8 mouse cellular contexts compared by ENCODE assay signal in the genomic region with DNA sequence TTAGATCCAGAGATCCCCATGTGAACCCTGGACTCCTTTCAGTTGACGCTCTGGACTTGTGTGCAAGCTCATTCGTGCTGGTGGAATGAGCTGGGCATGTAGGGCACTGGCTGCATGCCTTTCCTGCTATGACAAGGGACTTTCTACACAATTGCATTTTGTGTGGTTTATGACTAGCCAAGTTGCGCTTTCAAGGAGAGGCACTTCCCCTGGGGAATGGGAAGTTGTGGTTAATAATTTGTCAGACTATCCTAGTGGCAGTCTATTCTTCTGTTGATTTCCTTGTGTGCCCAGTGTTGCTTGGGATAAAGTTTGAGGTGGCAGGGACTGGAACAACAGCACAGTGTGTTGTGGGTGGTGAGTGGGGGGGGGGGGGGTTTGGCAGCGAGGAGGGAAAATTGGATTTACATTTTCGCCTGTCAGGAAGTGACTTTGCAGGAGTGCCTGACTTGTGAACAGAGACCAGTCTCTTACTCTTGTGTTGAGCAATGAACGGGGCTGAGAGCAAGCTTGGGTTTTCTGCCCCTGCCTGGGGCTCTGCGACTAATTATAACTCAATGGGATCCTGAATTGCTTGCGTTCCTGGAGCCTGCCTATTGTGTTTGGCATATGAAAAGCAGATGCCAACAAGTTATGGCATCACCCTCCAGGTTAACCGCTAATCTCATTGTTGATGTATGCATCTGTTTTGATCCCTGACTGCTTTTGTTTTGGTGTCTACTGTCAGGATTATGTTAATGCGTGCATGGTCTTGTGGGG. TPM values are rescaled to one million over a fixed set of nuclear protein-coding genes. Genes with fewer than 3 reads are reported as not detected.
DNase-seq lines count a peak whose midpoint lies in the region; ATAC-seq and TF ChIP-seq lines count a peak whose summit lies in the region.
"Had no signal": no experiment of that assay in that cellular context is flagged by ENCODE, and none has a peak within 500 bp of the region (broad histone marks: within the 10 kb centered on the region; RNA-seq: fewer than 3 reads in every experiment).

No protein-coding gene starts in this region.

- no peak overlapping the region for H3ac ChIP-seq in C2C12 (ENCODE audit: control insufficient read depth, insufficient read length, low read depth)

- H3K9me3 ChIP-seq in intestine, embryonic 14.5 days (ENCODE audit: control insufficient read depth, low read length) = no peaks in the 10 kb centered on the region
- no peaks in the 10 kb centered on the region for H3K9me3 ChIP-seq in lung, embryonic 15.5 days
- H3K9me3 ChIP-seq: hindbrain, embryonic 15.5 days had no signal

- H3K4me2 ChIP-seq in intestine, embryonic 14.5 days (ENCODE audit: low read length) = no peak overlapping the region; the same call in 1 of the 2 replicates
- H3K4me2 ChIP-seq in lung, embryonic 15.5 days = peak overlapping the region; percentile 9; the same call in 1 of the 2 replicates
- H3K4me2 ChIP-seq: hindbrain, embryonic 15.5 days had no signal

- no peak for TF ChIP-seq CTCF in C2C12 (IDR thresholded peaks at IDR 0.05; ENCODE audit: control insufficient read depth, insufficient read depth, insufficient read length)

- H3K79me3 ChIP-seq in C2C12 (ENCODE audit: low read depth) = no peaks in the 10 kb centered on the region

- H3K27ac ChIP-seq in intestine, embryonic 14.5 days (ENCODE audit: low read depth) = peak overlapping the region; percentile 51
- peak overlapping the region; percentile 61 for H3K27ac ChIP-seq in lung, embryonic 15.5 days
- H3K27ac ChIP-seq: hindbrain, embryonic 15.5 days had no signal

- H3K4me3 ChIP-seq in C2C12 (ENCODE audit: insufficient read depth, poor library complexity, severe bottlenecking) = no peak overlapping the region
- H3K4me3 ChIP-seq in intestine, embryonic 14.5 days (ENCODE audit: low read depth, low read length) = no peak overlapping the region
- no peak overlapping the region for H3K4me3 ChIP-seq in lung, embryonic 15.5 days
- H3K4me3 ChIP-seq: hindbrain, embryonic 15.5 days had no signal

- H3K27me3 ChIP-seq in C2C12 (ENCODE audit: control insufficient read depth, insufficient read depth, insufficient read length) = no peaks in the 10 kb centered on the region
- H3K27me3 ChIP-seq in intestine, embryonic 14.5 days (replicated peaks; ENCODE audit: control insufficient read depth, insufficient read depth, low read length) = no peaks in the 10 kb centered on the region
- no peaks in the 10 kb centered on the region for H3K27me3 ChIP-seq in lung, embryonic 15.5 days

- DNase-seq in 3134 (ENCODE audit: extremely low read depth, insufficient read length, low spot score) = peak; percentile 73
- no peak for DNase-seq in intestine, embryonic 14.5 days (ENCODE audit: low spot score)
- DNase-seq in B cell, adult 2 months = no peak
- DNase-seq in ovary, postnatal 14 days (ENCODE audit: low spot score) = no peak
- no peak for DNase-seq in right cerebral cortex, adult 2 months (ENCODE audit: low spot score in 2 of 2)

- 52% methylated on average over 10 of the region's 10 CpGs for WGBS in intestine, embryonic 14.5 days
- WGBS in lung, embryonic 15.5 days = 40% methylated on average over 10 of the region's 10 CpGs

- no peaks in the 10 kb centered on the region for H3K79me2 ChIP-seq in C2C12 (ENCODE audit: control insufficient read depth, insufficient read depth)

- H3K36me3 ChIP-seq in C2C12 (ENCODE audit: control insufficient read depth, insufficient read depth) = no peaks in the 10 kb centered on the region
- no peaks in the 10 kb centered on the region for H3K36me3 ChIP-seq in intestine, embryonic 14.5 days (ENCODE audit: control insufficient read depth, insufficient read depth, low read length)
- no peaks in the 10 kb centered on the region for H3K36me3 ChIP-seq in lung, embryonic 15.5 days
- H3K36me3 ChIP-seq: hindbrain, embryonic 15.5 days had no signal

- H3K9ac ChIP-seq in intestine, embryonic 14.5 days (ENCODE audit: low read length) = no peak overlapping the region
- H3K9ac ChIP-seq in lung, embryonic 15.5 days = no peak overlapping the region
- H3K9ac ChIP-seq: hindbrain, embryonic 15.5 days had no signal

- ATAC-seq in intestine, embryonic 14.5 days (replicated peaks; ENCODE audit: low FRiP score, low TSS enrichment, low read depth) = 0 out of 2 replicates have a peak, but pooled peaks have one; percentile 13
- no peak; the same call in 1 of the 2 replicates for ATAC-seq in lung, embryonic 15.5 days (ENCODE audit: borderline replicate concordance, extremely low read depth, low FRiP score, low TSS enrichment)

- peaks cover 22% of the 10 kb centered on the region for H3K4me1 ChIP-seq in intestine, embryonic 14.5 days (replicated peaks; ENCODE audit: control insufficient read depth, insufficient read depth, low read length)
- H3K4me1 ChIP-seq in lung, embryonic 15.5 days = peaks cover 47% of the 10 kb centered on the region

TF ChIP-seq in C2C12, 6 proteins besides CTCF, POLR2A, EP300 and RAD21:
- TF ChIP-seq USF1 (IDR thresholded peaks at IDR 0.05; ENCODE audit: low read depth) = no peak
- peak; percentile 70 for TF ChIP-seq CEBPB (IDR thresholded peaks at IDR 0.05; ENCODE audit: low read depth)
- peak; percentile 72 for TF ChIP-seq MAX (IDR thresholded peaks at IDR 0.05)
- no peak for TF ChIP-seq MYOG (IDR thresholded peaks at IDR 0.05; ENCODE audit: control insufficient read depth, extremely low read depth, insufficient read length)

RNA-seq across cellular contexts. Expression of gene Rmi2, which starts 3.8 kb away (rescaled TPM):
- polyA plus RNA-seq in C2C12 (2012; fragmentation: generic; extraction: Trizol) = 2.5 TPM
- 3.7 and 3.9 TPM in 2 replicates for polyA plus RNA-seq in intestine, embryonic 14.5 days (2014; fragmentation: Nextera tagmentation; extraction: Ambion mirVana)
- 4.7 and 5.2 TPM in 2 replicates for polyA plus RNA-seq in lung, embryonic 15.5 days (2015; fragmentation: Nextera tagmentation; extraction: Ambion mirVana)

RNA-seq across cellular contexts. Expression of gene Gm11172, which starts 26.0 kb away (rescaled TPM):
- not detected for polyA plus RNA-seq in C2C12 (2012; fragmentation: generic; extraction: Trizol)
- not detected in 2 replicates for polyA plus RNA-seq in intestine, embryonic 14.5 days (2014; fragmentation: Nextera tagmentation; extraction: Ambion mirVana)
- not detected in 2 replicates for polyA plus RNA-seq in lung, embryonic 15.5 days (2015; fragmentation: Nextera tagmentation; extraction: Ambion mirVana)
- polyA plus RNA-seq: hindbrain, embryonic 15.5 days had no signal

RNA-seq across cellular contexts. Expression of gene Prm1, which starts 33.0 kb away (rescaled TPM):
- not detected for polyA plus RNA-seq in C2C12 (2012; fragmentation: generic; extraction: Trizol)
- not detected in 2 replicates for polyA plus RNA-seq in intestine, embryonic 14.5 days (2014; fragmentation: Nextera tagmentation; extraction: Ambion mirVana)
- polyA plus RNA-seq in lung, embryonic 15.5 days (2015; fragmentation: Nextera tagmentation; extraction: Ambion mirVana) = 0.36 TPM in 1 of 2 replicates, not detected in the other

RNA-seq across cellular contexts. Expression of gene Prm2, which starts 42.7 kb away (rescaled TPM):
- polyA plus RNA-seq in C2C12 (2012; fragmentation: generic; extraction: Trizol) = not detected
- polyA plus RNA-seq in intestine, embryonic 14.5 days (2014; fragmentation: Nextera tagmentation; extraction: Ambion mirVana) = not detected in 2 replicates
- polyA plus RNA-seq in lung, embryonic 15.5 days (2015; fragmentation: Nextera tagmentation; extraction: Ambion mirVana) = not detected in 2 replicates
- polyA plus RNA-seq: hindbrain, embryonic 15.5 days had no signal

RNA-seq across cellular contexts. Expression of gene Prm3, which starts 48.0 kb away (rescaled TPM):
- polyA plus RNA-seq in C2C12 (2012; fragmentation: generic; extraction: Trizol) = not detected
- not detected in 2 replicates for polyA plus RNA-seq in intestine, embryonic 14.5 days (2014; fragmentation: Nextera tagmentation; extraction: Ambion mirVana)
- not detected in 2 replicates for polyA plus RNA-seq in lung, embryonic 15.5 days (2015; fragmentation: Nextera tagmentation; extraction: Ambion mirVana)
- polyA plus RNA-seq: hindbrain, embryonic 15.5 days had no signal
